Mouse (Mus musculus) heart, postnatal 0 days (tissue): Measurements from ENCODE around the gene Egr4.

Source experiments
- CTCF ChIP-seq: IDR thresholded peaks from 2 replicates; pipeline ENCODE4 v1.5.1; 2016; ENCODE audit warnings: antibody characterized with exemption, control low read depth, low read depth
- EP300 ChIP-seq: IDR thresholded peaks from 2 replicates; pipeline ENCODE4 v1.6.1; 2016; ENCODE audit warnings: antibody characterized with exemption, low read depth

- TF ChIP-seq CTCF (no peak), EP300 (no peak)
These were observed at the start of gene Egr4 for GRCm38 (mm10) chr6:85513531-85513910.
